Mouse (Mus musculus) cerebellum, postnatal 10 days (tissue): Measurements from ENCODE around the gene Reep1.
A peak's percentile ranks its signal among the peaks of the same experiment; 100 is the strongest.

Experiments used
- DNase-seq, 2 experiments: peaks; one replicate each; pipeline ENCODE4 v3.0.0; 2021; ENCODE audit warnings: mixed read lengths in 2 of 2

Gene Reep1

GRCm38 (mm10) chr6:71738611-71739010 is 31.2 kb downstream of the Reep1 start:
- peak; percentile 86 to 91 for DNase-seq

GRCm38 (mm10) chr6:71740921-71741320 is 33.6 kb downstream of the Reep1 start:
- DNase-seq, result peak; percentile 86 to 89

GRCm38 (mm10) chr6:71741998-71742636 is 34.8 kb downstream of the Reep1 start:
- no peak for DNase-seq

GRCm38 (mm10) chr6:71744934-71745333 is 37.6 kb downstream of the Reep1 start:
- no peak for DNase-seq

- DNase-seq, result no peak
These were observed 38.3 kb downstream of the Reep1 start for GRCm38 (mm10) chr6:71745482-71746234.

- DNase-seq, result no peak
These were observed 38.9 kb downstream of the Reep1 start for GRCm38 (mm10) chr6:71746246-71746645.

GRCm38 (mm10) chr6:71746846-71747245 is 39.5 kb downstream of the Reep1 start:
- DNase-seq, result no peak

- no peak for DNase-seq
These were observed 44.2 kb downstream of the Reep1 start for GRCm38 (mm10) chr6:71751602-71752001.

- DNase-seq, result peak; percentile 83 to 85
These were observed 45.6 kb downstream of the Reep1 start for GRCm38 (mm10) chr6:71752791-71753464.

- DNase-seq, result peak; percentile 30 to 47
These were observed 49.9 kb downstream of the Reep1 start for GRCm38 (mm10) chr6:71757039-71757894.

GRCm38 (mm10) chr6:71758780-71759179 is 51.4 kb downstream of the Reep1 start:
- no peak for DNase-seq

- DNase-seq, result no peak
These were observed 52.7 kb downstream of the Reep1 start for GRCm38 (mm10) chr6:71760073-71760472.

GRCm38 (mm10) chr6:71767761-71768160 is 60.4 kb downstream of the Reep1 start:
- no peak for DNase-seq

- peak in 1 of 2 experiments; percentile 49 for DNase-seq
These were observed 62.7 kb downstream of the Reep1 start for GRCm38 (mm10) chr6:71769901-71770690.

GRCm38 (mm10) chr6:71770856-71771255 is 63.5 kb downstream of the Reep1 start:
- no peak for DNase-seq

GRCm38 (mm10) chr6:71771282-71771681 is 63.9 kb downstream of the Reep1 start:
- no peak for DNase-seq

- no peak for DNase-seq
These were observed 64.8 kb downstream of the Reep1 start for GRCm38 (mm10) chr6:71772156-71772555.

GRCm38 (mm10) chr6:71772636-71773208 is 65.4 kb downstream of the Reep1 start:
- DNase-seq, result no peak

- DNase-seq, result no peak
These were observed 70.7 kb downstream of the Reep1 start for GRCm38 (mm10) chr6:71778016-71778415.

- no peak for DNase-seq
These were observed 72.5 kb downstream of the Reep1 start for GRCm38 (mm10) chr6:71779831-71780230.

GRCm38 (mm10) chr6:71780431-71780830 is 73.1 kb downstream of the Reep1 start:
- DNase-seq, result no peak

- DNase-seq, result no peak
These were observed 75.8 kb downstream of the Reep1 start for GRCm38 (mm10) chr6:71783165-71783564.
